Comparison of ENCODE assay signal across 9 mouse cellular contexts in the genomic region with DNA sequence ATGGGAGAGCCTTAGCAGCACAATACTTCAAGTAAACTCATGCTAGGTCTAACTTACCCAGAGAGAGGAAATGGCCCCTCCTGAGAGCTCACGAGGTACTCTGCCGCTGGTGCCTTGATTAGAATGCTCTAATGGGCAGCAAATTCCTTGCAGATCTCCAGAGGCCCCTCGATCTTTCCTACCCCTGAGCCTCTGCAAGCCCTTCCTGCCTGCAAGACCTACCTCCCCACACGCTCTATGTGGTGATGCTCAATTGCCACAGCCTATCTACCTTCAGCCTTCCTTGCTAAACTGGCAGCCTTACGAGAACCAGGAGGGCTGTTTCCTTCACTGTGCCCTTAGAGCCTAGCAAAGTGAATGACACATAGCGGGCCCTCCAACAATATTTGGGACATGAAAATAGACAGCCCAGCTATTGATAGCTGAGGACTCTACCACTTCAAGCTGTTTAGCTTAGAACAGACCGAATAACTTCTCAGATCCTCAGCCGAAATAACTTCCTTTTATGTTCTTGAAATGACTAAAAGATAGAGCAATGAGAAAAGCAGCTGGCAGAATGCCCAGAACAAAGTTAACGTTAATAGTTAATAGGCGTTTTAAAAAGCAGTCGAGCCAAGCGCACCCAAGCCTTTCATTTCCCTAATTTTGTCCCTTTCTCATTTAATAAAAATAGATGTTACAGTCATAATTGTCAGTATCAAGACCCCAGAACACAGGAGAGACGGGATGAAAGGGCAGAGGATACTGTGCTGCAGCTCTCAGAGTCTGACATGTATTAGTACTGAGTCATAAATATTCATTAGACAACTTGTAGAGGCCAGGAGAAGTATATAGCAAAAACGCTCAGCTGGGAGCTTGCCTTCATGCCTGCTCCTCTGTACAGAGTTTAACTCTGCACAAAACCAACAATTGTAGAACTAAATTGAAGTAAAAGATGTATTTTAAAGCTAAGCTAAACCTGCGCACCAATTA. TPM values are rescaled to one million over a fixed set of nuclear protein-coding genes. Genes with fewer than 3 reads are reported as not detected.
A peak's percentile ranks its signal among the peaks of the same experiment; 100 is the strongest.
DNase-seq lines count a peak whose midpoint lies in the region; ATAC-seq and TF ChIP-seq lines count a peak whose summit lies in the region.
"Had no signal": no experiment of that assay in that cellular context is flagged by ENCODE, and none has a peak within 500 bp of the region (broad histone marks: within the 10 kb centered on the region; RNA-seq: fewer than 3 reads in every experiment).

No protein-coding gene starts in this region.

- peak overlapping the region; percentile 14; the same call in 1 of the 2 replicates for H3K27ac ChIP-seq in lung, embryonic 14.5 days (ENCODE audit: low read depth)

- H3K36me3 ChIP-seq in lung, embryonic 14.5 days (ENCODE audit: insufficient read depth) = no peaks in the 10 kb centered on the region

- peak; percentile 45; the same call in 1 of the 2 replicates for ATAC-seq in lung, embryonic 14.5 days (ENCODE audit: insufficient read depth)
- peak; percentile 81 for ATAC-seq in inflammation-experienced regulatory T-cells, adult 6 months
- peak; percentile 71 for ATAC-seq in megakaryocyte-erythroid progenitor cell, adult 5-6 weeks (replicated peaks; ENCODE audit: low FRiP score, low TSS enrichment, poor library complexity, severe bottlenecking)

- peak; percentile 91 for DNase-seq in lung, embryonic 14.5 days
- DNase-seq in lung, postnatal 25 days (ENCODE audit: low spot score) = no peak
- peak; percentile 16 for DNase-seq in adrenal gland, postnatal 25 days
- DNase-seq in thymus, postnatal 10 days (ENCODE audit: low spot score in 2 of 2) = no peak
- DNase-seq in frontal cortex, postnatal 10 days (ENCODE audit: low spot score in 2 of 2) = no peak
- no peak for DNase-seq in cerebellum, postnatal 36 days

- no peak overlapping the region for H3K9ac ChIP-seq in lung, embryonic 14.5 days

- H3K4me1 ChIP-seq in lung, embryonic 14.5 days (ENCODE audit: insufficient read depth) = peaks cover 3% of the 10 kb centered on the region; the same call in 1 of the 2 replicates

- H3K27me3 ChIP-seq in lung, embryonic 14.5 days (ENCODE audit: insufficient read depth, low read length) = no peaks in the 10 kb centered on the region

- 21% methylated on average over 15 of the region's 15 CpGs for WGBS in lung, embryonic 14.5 days

- TF ChIP-seq CTCF in lung, embryonic 14.5 days (IDR thresholded peaks at IDR 0.05; ENCODE audit: low read depth) = no peak

- no peak overlapping the region for H3K4me2 ChIP-seq in lung, embryonic 14.5 days

- no peak overlapping the region for H3K4me3 ChIP-seq in lung, embryonic 14.5 days (ENCODE audit: low read depth, low read length)
- H3K4me3 ChIP-seq: megakaryocyte, embryonic 14.5 days had no signal

- no peaks in the 10 kb centered on the region for H3K9me3 ChIP-seq in lung, embryonic 14.5 days (ENCODE audit: low read depth, low read length)
- H3K9me3 ChIP-seq: megakaryocyte, embryonic 14.5 days had no signal

RNA-seq across cellular contexts. Expression of gene Man1a2, which starts 17.9 kb away (rescaled TPM):
- polyA plus RNA-seq in lung, embryonic 14.5 days (2014; fragmentation: Nextera tagmentation; extraction: Ambion mirVana) = 83.2 and 90.1 TPM in 2 replicates
- 90.7 and 124 TPM in 2 replicates for total RNA-seq in adrenal gland, postnatal 25 days (2021)
- 10 to 100 TPM; 18.4 to 32.3 (median 26.3) TPM for polyA plus RNA-seq in inflammation-experienced regulatory T-cells, adult 6 months (2017; shearing (Covaris generic))
- 23.6 and 24.6 TPM in 2 replicates for total RNA-seq in megakaryocyte-erythroid progenitor cell, adult 5-6 weeks (2014; fragmentation: Nextera tagmentation)
- total RNA-seq in megakaryocyte-erythroid progenitor cell, adult 5-6 weeks (2017) = 50.7 and 115 TPM in 2 replicates

Comparison
In these comparisons a context has a peak if more than half of its experiments do, and no peak if none do; other contexts are left out.
1. DNase-seq: peak in lung, embryonic 14.5 days (single experiment) and adrenal gland, postnatal 25 days (single experiment); none in lung, postnatal 25 days (single experiment), thymus, postnatal 10 days (0 of 2), frontal cortex, postnatal 10 days (0 of 2) and cerebellum, postnatal 36 days (0 of 2).
2. Peak in every context shown above with its lines, with median percentiles within 50 percentile points of each other: ATAC-seq.